Mouse (Mus musculus) hindbrain, embryonic 12.5 days (tissue): Measurements from ENCODE around the gene Gng12. TPM values are rescaled to one million over a fixed set of nuclear protein-coding genes. Genes with fewer than 3 reads are reported as not detected.
A peak's percentile ranks its signal among the peaks of the same experiment; 100 is the strongest.

Experiments used
- ATAC-seq: fragments of 200-750 bp; cut with Nextera tagmentation; 2 replicates; pipeline ENCODE4 v1.8.0; 2017; ENCODE audit warnings: moderate TSS enrichment; ENCODE audit not compliant: low FRiP score
- H3K27ac ChIP-seq: fragments of 300-500 bp; sonication (generic); 2 replicates; pipeline ENCODE4 v1.5.1; 2016; ENCODE audit warnings: mild to moderate bottlenecking
- H3K27me3 ChIP-seq: fragments of 300-500 bp; sonication (generic); 2 replicates; pipeline ENCODE4 v1.6.1; 2016; ENCODE audit warnings: mild to moderate bottlenecking
- H3K36me3 ChIP-seq: fragments of 300-500 bp; sonication (generic); 2 replicates; pipeline ENCODE4 v1.6.1; 2016; ENCODE audit warnings: mild to moderate bottlenecking
- H3K4me1 ChIP-seq: fragments of 300-500 bp; sonication (generic); 2 replicates; pipeline ENCODE4 v1.6.1; 2016
- H3K4me2 ChIP-seq: fragments of 300-500 bp; sonication (generic); replicated peaks from 2 replicates; pipeline ENCODE4 v1.6.1; 2016; ENCODE audit warnings: mild to moderate bottlenecking
- H3K4me3 ChIP-seq: fragments of 300-500 bp; sonication (generic); 2 replicates; pipeline ENCODE4 v1.5.1; 2016; ENCODE audit warnings: mild to moderate bottlenecking
- H3K9ac ChIP-seq: fragments of 300-500 bp; sonication (generic); 2 replicates; pipeline ENCODE4 v1.6.1; 2016; ENCODE audit warnings: mild to moderate bottlenecking, moderate library complexity
- H3K9me3 ChIP-seq: fragments of 300-500 bp; sonication (generic); replicated peaks from 2 replicates; pipeline ENCODE4 v1.6.1; 2016; ENCODE audit warnings: mild to moderate bottlenecking
- WGBS: fragments of 180-500 bp; shearing (Covaris S2); methylation state at CpG from one replicate; pipeline ENCODE4 v1.1.7; 2016; 5-methylcytosine and 5-hydroxymethylcytosine counted together
- polyA plus RNA-seq: library from polyadenylated mRNA; unstranded; fragments of >200 nt; fragmentation: Nextera tagmentation; extraction: Ambion mirVana; gene quantifications from 2 replicates; pipeline ENCODE4 v1.2.1, GENCODE M21; 2016

Gng12 gene
- polyA plus RNA-seq, 1 experiment from 2014 or later = 44.1 TPM

GRCm38 (mm10) chr6:66922501-66922900 is 26.3 kb downstream of the Gng12 start:
- Histone ChIP-seq H3K9me3 (no peaks in the 10 kb centered on the region), H3K9ac (no peak overlapping the region), H3K4me3 (no peak overlapping the region), H3K4me2 (no peak overlapping the region), H3K27me3 (no peaks in the 10 kb centered on the region), H3K4me1 (no peaks in the 10 kb centered on the region), H3K36me3 (no peaks in the 10 kb centered on the region), H3K27ac (no peak overlapping the region)
- 92% methylated on average over 7 of the region's 7 CpGs for WGBS
- ATAC-seq = no peak

DNA sequence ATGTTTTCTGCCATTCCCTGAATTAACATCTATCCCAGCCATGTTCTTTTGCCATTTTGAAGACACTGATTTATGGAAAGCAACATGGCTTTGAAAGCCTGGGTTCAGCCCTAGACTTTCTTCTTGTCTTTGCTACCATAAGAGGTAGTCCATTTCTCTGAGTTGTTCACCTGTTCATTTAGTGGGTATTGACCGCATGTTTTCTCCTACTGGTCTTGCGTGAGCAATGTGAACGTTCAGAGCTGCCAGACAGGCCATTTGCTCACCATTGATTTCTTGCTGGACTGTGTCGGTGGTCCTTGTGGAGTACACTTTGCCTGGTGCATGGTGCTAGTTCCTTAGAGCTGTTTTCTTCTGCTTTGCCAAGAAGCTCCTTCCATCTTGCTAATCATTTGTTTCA is 27.7 kb downstream of the Gng12 start:
- Histone ChIP-seq H3K9me3 (no peaks in the 10 kb centered on the region), H3K4me1 (no peaks in the 10 kb centered on the region), H3K27me3 (no peaks in the 10 kb centered on the region), H3K27ac (no peak overlapping the region), H3K4me2 (no peak overlapping the region), H3K4me3 (no peak overlapping the region), H3K9ac (no peak overlapping the region), H3K36me3 (no peaks in the 10 kb centered on the region)
- ATAC-seq = no peak
- WGBS = 90% methylated on average over 4 of the region's 4 CpGs

DNA sequence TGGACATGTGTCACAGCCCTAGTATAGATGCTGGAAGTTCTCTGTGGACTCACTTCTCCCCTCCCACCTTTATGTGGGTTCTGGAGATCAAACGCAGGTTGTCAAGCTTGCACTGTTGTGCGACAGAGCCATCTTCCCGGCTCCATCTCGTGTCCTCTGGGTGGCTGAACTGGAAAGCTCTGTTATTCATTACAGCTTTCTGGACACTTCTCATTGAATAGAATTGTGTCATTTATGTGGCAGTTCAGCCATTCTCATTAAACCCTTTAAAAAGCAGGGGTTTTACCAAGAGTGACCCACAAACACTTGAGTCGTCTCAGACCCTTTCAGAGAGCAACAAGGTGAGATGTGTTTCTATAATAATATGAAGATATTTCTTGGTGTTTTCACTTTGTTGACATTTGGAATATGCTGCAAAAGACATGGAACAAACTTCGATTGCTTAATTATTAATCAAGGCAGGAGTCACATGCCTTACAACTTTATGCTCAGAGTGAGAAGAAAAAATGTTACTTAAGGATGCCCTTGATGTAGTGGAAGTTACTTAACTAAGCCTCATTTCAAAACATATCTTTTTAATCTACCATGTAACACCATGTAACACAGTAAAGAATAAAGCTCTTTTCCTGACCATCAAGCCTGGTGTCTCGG is 28.2 kb downstream of the Gng12 start:
- Histone ChIP-seq H3K27ac (no peak overlapping the region), H3K4me1 (no peaks in the 10 kb centered on the region), H3K4me3 (no peak overlapping the region), H3K36me3 (no peaks in the 10 kb centered on the region), H3K27me3 (no peaks in the 10 kb centered on the region), H3K9me3 (no peaks in the 10 kb centered on the region), H3K4me2 (no peak overlapping the region), H3K9ac (no peak overlapping the region)
- no peak for ATAC-seq
- 81% methylated on average over 7 of the region's 7 CpGs for WGBS

- no peak for ATAC-seq
- H3K4me3 ChIP-seq = no peak overlapping the region
- 0 out of 2 replicates have a peak, but pooled peaks cover 3% of the 10 kb centered on the region for H3K4me1 ChIP-seq
- no peak overlapping the region for H3K9ac ChIP-seq
- 17% methylated on average over 4 of the region's 4 CpGs for WGBS
- no peaks in the 10 kb centered on the region for H3K36me3 ChIP-seq
- H3K27me3 ChIP-seq = no peaks in the 10 kb centered on the region
- H3K27ac ChIP-seq = no peak overlapping the region
- H3K4me2 ChIP-seq = no peak overlapping the region
- no peaks in the 10 kb centered on the region for H3K9me3 ChIP-seq
These were observed 30.1 kb downstream of the Gng12 start for GRCm38 (mm10) chr6:66926269-66926668.

DNA sequence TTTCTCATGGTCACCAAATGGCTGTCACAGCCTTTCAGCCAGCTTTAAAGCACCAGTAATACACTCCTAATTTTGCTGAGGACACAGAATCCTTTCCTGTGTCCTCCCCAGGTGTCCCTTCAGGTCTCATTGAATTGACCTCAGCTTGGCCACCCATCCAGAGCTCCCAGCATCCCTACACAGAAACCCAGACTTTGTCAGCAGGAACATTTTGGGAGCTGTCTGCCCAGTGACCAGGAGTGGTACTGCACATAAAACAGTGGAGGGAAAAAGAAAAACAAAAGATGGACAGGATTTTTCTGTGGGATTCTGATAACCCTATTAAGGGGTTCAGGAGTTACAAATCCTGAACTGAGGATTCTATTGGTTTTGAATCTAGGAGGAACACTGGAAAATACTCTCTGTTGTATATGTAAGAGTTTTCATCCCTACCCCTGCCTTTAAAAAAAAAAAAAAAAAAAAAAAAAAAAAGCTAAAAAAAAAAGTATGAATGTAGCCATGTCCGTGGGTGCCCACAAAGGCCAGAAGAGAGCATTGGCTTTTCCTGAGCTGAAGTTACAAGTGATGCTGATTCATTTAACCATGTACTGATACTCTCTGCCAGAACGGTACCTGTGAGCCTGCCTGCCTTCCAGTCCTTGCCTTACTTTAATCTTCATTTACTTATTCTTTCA is 32.9 kb downstream of the Gng12 start:
- no peak overlapping the region for H3K9ac ChIP-seq
- H3K27me3 ChIP-seq = no peaks in the 10 kb centered on the region
- WGBS = 78% methylated on average over 2 of the region's 2 CpGs
- H3K9me3 ChIP-seq = no peaks in the 10 kb centered on the region
- H3K4me2 ChIP-seq = no peak overlapping the region
- peak; percentile 16; the same call in 1 of the 2 replicates for ATAC-seq
- no peak overlapping the region for H3K27ac ChIP-seq
- 0 out of 2 replicates have a peak, but pooled peaks cover 3% of the 10 kb centered on the region for H3K4me1 ChIP-seq
- H3K4me3 ChIP-seq = no peak overlapping the region
- no peaks in the 10 kb centered on the region for H3K36me3 ChIP-seq

GRCm38 (mm10) chr6:66929694-66930093 is 33.5 kb downstream of the Gng12 start:
- no peak overlapping the region for H3K9ac ChIP-seq
- 52% methylated on average over 7 of the region's 7 CpGs for WGBS
- no peaks in the 10 kb centered on the region for H3K27me3 ChIP-seq
- H3K4me3 ChIP-seq = no peak overlapping the region
- no peak overlapping the region for H3K4me2 ChIP-seq
- no peaks in the 10 kb centered on the region for H3K9me3 ChIP-seq
- ATAC-seq = no peak
- no peak overlapping the region for H3K27ac ChIP-seq
- no peaks in the 10 kb centered on the region for H3K36me3 ChIP-seq
- 0 out of 2 replicates have a peak, but pooled peaks cover 3% of the 10 kb centered on the region for H3K4me1 ChIP-seq

DNA sequence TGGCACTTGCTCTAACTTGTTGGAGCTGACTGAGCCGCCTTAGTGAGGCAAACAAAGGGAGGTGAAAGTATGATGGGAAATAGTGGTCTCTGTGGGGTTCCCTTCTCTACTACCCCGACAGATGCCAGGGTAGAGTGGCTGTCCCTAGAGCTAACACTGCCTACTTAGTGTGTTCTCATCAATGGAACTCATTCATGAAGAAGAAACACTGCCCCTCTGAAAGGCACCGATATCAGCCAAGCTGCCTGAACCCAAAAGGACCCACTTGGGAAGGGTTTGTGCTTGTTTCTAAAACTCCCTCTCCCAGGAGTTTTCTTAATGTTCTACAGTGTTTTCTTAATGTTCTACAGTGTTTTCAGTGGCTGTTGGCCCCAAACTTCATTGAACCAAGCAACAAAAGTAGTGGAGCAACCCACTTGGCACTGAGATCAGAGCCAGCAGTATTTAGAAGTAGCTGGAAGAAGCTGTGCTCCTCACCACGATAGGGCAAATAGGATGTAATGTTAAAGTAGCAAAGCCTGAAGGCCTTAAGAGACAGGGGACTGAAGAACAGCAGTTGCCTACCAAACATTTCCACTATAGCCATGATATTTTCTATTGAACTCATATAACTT is 36.1 kb downstream of the Gng12 start:
- Histone ChIP-seq H3K4me2 (no peak overlapping the region), H3K4me3 (no peak overlapping the region), H3K27ac (no peak overlapping the region), H3K36me3 (no peaks in the 10 kb centered on the region), H3K4me1 (0 out of 2 replicates have a peak, but pooled peaks cover 3% of the 10 kb centered on the region), H3K27me3 (no peaks in the 10 kb centered on the region), H3K9ac (no peak overlapping the region), H3K9me3 (no peaks in the 10 kb centered on the region)
- ATAC-seq = no peak
- 66% methylated on average over 4 of the region's 4 CpGs for WGBS

- no peak for ATAC-seq
- Histone ChIP-seq H3K4me2 (no peak overlapping the region), H3K27ac (no peak overlapping the region), H3K36me3 (no peaks in the 10 kb centered on the region), H3K9ac (no peak overlapping the region), H3K27me3 (no peaks in the 10 kb centered on the region), H3K4me1 (peaks cover 10% of the 10 kb centered on the region), H3K9me3 (no peaks in the 10 kb centered on the region), H3K4me3 (no peak overlapping the region)
- 77% methylated on average over 7 of the region's 7 CpGs for WGBS
These were observed 44.5 kb downstream of the Gng12 start for GRCm38 (mm10) chr6:66940656-66941235.

DNA sequence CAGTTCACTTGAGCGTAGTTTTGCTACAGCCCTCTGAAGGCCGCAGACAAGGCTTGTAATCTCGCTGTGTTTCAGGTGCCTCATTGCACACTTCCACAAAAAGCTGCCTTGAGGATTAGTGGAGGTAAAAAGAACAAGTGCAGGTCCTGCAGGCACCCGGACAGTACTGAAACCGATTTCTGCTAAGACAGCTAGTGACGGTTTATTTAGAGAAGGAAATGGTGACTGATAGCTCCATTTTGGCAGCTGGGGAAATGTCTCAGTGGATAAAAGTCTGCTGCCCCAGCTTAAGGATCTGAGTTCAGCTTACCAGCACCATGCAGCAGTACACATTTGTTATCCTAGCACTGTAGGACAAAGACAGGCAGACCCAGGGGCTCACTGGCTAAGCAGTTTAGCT is 45.6 kb downstream of the Gng12 start:
- H3K4me1 ChIP-seq = peaks cover 10% of the 10 kb centered on the region
- no peaks in the 10 kb centered on the region for H3K27me3 ChIP-seq
- H3K9ac ChIP-seq = no peak overlapping the region
- no peak for ATAC-seq
- H3K4me2 ChIP-seq = no peak overlapping the region
- no peak overlapping the region for H3K27ac ChIP-seq
- 73% methylated on average over 6 of the region's 6 CpGs for WGBS
- no peak overlapping the region for H3K4me3 ChIP-seq
- H3K36me3 ChIP-seq = no peaks in the 10 kb centered on the region
- no peaks in the 10 kb centered on the region for H3K9me3 ChIP-seq

DNA sequence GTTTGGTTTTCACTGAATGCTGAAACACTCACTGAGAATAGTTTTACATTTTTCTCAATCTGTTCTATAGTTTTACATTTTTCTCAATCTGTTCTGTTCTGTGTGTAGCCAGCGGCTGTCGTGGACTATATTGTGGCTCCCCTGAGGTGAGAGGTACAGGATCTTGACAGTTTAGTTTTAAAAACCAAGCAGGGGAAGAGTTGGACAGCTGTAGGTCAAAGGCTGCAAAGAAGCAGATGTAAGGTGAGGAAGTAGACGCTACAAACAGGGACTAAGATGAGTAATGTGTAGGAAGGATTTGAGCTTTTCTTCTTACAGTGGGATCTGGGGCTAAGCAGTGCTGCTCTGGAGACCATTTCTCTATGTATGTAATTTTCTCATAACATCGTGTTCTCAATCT is 46.6 kb downstream of the Gng12 start:
- ATAC-seq = no peak
- H3K27ac ChIP-seq = no peak overlapping the region
- H3K9ac ChIP-seq = no peak overlapping the region
- no peaks in the 10 kb centered on the region for H3K9me3 ChIP-seq
- H3K4me2 ChIP-seq = no peak overlapping the region
- peaks cover 10% of the 10 kb centered on the region for H3K4me1 ChIP-seq
- H3K27me3 ChIP-seq = no peaks in the 10 kb centered on the region
- no peak overlapping the region for H3K4me3 ChIP-seq
- no peaks in the 10 kb centered on the region for H3K36me3 ChIP-seq
- WGBS = 71% methylated on average over 4 of the region's 4 CpGs

GRCm38 (mm10) chr6:66943367-66944189 is 47.4 kb downstream of the Gng12 start:
- 24% methylated on average over 6 of the region's 6 CpGs for WGBS
- peak; percentile 60 for ATAC-seq

More at GRCm38 (mm10) chr6:66943367-66944189, 47.4 kb downstream of the Gng12 start:
- no peak overlapping the region for H3K4me2 ChIP-seq
- H3K9ac ChIP-seq = no peak overlapping the region
- H3K4me3 ChIP-seq = no peak overlapping the region
- no peaks in the 10 kb centered on the region for H3K27me3 ChIP-seq
- H3K4me1 ChIP-seq = peaks cover 10% of the 10 kb centered on the region
- no peaks in the 10 kb centered on the region for H3K9me3 ChIP-seq
- H3K36me3 ChIP-seq = no peaks in the 10 kb centered on the region
- H3K27ac ChIP-seq = no peak overlapping the region
